Mouse (Mus musculus) colon, adult 2 months (tissue): ENCODE measurements around the gene Tmem38a. TPM values are rescaled to one million over a fixed set of nuclear protein-coding genes. Genes with fewer than 3 reads are reported as not detected.

ENCODE experiments used
- polyA plus RNA-seq: library from polyadenylated mRNA; depleted of rRNA; stranded (reverse); fragments of >200 nt; gene quantifications from 2 replicates; pipeline ENCODE4 v1.2.3, GENCODE M21; 2012; rRNA removed

Tmem38a gene
- polyA plus RNA-seq: 15.3 and 25.1 TPM in 2 replicates

DNA sequence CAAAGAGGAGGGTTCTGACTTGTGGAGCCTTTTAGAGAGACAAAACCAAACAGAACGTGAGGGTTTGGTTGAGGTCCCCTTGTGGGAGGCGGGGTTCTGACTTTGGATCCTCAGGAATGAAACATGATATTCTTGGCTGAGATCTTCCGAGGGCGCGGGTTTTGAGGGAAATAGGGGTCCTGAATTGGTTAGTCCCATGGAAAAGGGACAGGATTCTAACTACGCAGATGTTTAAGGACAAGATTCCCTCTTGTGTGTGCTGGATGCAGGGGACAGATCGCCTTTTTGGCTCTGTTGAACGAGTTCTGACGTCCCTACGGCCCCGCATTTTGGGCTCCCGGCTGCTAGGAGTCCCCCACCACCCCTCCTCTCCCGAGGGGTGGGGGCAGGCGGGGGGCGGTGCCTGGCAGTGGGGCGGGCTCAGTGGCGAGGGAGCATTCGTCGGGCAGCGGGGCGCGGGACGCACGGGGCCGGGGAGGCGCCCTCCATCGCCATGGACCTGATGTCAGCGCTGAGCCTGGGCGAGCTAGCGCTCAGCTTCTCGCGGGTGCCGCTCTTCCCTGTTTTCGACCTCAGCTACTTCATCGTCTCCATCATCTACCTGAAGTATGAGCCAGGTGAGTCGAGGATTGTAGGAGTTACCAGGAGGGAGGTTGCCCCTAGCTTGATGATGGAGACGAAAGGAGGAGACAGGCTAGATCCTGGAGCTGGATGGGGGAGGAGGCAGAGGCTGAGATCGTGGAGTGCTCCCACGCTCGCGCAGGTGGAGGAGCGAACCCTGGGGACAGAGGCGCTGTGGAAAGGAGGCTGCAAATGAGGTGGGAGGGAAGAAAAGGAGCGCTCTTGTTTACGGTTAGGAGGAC lies at the start of gene Tmem38a:
Tmem38a (plus strand) TSS at position 445 of the 863 bp plus-strand sequence.

DNA sequence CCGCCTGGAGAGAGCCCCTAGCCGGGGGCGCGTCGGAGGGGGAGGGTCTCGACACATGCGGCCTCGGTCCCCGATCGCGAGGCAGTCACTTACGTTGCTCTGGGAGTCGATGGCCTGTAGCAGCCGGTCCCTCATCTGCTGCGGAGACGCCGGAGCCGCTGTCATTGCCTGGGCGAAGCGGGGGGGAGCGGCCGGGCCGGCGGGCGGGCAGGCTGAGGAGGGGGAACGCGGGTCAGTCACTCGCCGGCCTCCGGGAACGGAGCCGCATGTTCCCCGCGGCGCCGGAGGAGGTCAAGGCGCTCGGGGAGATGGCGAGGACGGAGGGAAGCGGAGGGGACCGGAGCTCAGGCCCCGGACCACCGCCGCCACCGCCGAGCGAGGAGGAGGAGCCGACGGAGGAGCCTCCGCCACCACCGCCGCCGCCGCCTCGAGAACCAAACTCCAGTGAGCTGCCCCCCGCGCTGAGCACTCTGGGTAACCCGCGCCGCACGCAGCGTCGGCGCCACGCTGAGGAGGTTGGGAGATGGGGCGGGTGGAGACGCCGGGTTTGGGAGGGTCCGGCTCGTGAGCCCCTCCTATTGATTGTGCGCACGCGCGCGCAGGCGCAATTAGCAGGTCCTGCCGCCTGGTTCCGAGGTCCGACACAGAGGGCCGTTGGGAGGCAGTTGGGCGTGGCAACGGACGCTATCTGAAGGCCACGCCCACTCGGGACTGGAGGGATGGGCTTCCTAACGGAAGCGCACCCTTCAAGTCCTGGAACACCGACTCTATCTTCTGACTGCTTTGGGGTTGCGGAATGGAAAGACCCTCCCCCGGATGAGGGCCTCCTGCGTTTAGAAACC lies 23.8 kb upstream of the Tmem38a start, which contains the start of gene Med26:
Med26 (minus strand) TSS at position 469 of the 842 bp plus-strand sequence.

DNA sequence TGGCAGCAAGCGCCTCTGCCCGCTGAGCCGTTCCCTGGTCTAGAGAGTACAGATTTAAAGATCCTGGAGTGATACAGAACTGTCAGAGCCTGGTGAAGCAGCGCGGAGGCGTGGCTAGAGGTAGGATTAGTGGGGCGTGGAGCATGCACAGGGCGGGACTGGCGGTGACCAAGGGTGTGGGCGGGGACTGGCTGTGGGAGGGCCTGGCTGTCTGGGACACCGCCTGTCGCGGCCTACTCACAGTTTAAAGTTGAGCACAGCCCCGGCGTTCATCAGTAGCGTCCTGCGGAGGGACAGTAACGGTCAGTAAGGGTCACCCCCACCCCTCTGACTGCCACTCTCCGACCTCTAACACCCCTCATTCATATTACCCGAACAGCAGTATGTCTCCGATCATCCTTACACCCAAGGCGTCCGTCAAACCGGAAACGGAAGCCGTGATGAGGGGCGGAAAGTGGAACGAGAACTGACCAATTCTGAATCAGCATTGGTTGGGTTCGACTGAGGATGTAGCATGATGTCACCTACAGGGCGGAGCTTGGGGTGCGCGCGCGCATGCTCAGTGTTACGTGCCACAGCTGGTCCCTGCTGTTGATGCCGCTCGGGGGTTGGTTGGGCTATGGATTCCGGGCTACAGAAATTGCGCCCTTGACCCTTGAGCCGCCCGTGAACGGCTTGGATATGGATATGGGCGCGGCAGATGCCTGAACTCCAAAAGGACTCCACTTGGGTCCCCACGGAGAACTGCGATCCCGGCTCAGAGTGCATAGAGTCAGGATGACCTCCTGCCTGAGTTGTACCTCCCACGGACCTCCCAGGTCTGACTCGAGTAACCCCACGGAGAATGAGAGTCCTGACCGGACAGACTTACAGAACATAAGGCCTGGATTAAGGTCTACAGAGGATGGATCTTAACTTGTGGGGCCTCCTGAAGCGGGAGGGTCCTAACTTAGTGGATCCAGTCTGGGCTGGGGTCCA lies 933 bp upstream of the Tmem38a start, which contains the start of gene Smim7:
Smim7 (minus strand) TSS at position 456 of the 978 bp plus-strand sequence.

Other genes starting within 250 kb of the Tmem38a start
- gene Eps15l1, start 150.6 kb upstream of the Tmem38a start, polyA plus RNA-seq: 31.4 and 33.2 TPM in 2 replicates
- gene Calr3, start 128.2 kb upstream of the Tmem38a start, polyA plus RNA-seq: 0.15 TPM in 1 of 2 replicates, not detected in the other
- 5.4 and 5.9 TPM in 2 replicates for gene 1700030K09Rik, start 128.2 kb upstream of the Tmem38a start, polyA plus RNA-seq
- gene Cherp, start 96.8 kb upstream of the Tmem38a start, polyA plus RNA-seq: 33.3 and 44.0 TPM in 2 replicates
- 118 and 161 TPM in 2 replicates for gene Slc35e1, start 79.4 kb upstream of the Tmem38a start, polyA plus RNA-seq
- gene Med26, start 23.8 kb upstream of the Tmem38a start, polyA plus RNA-seq: 14.3 and 15.0 TPM in 2 replicates
- 30.8 and 33.2 TPM in 2 replicates for gene Smim7, start 967 bp upstream of the Tmem38a start, polyA plus RNA-seq
- gene Nwd1, start 74.7 kb downstream of the Tmem38a start, polyA plus RNA-seq: 0.05 and 0.21 TPM in 2 replicates
- gene Sin3b, start 151.2 kb downstream of the Tmem38a start, polyA plus RNA-seq: 102 and 120 TPM in 2 replicates
- 7.0 and 9.4 TPM in 2 replicates for gene F2rl3, start 189.8 kb downstream of the Tmem38a start, polyA plus RNA-seq